Mouse (Mus musculus): Measurements from ENCODE around the gene Mpp6.

Gene Mpp6

GRCm38 (mm10) chr6:50231288-50231687 lies 121.2 kb downstream of the Mpp6 start:
- DNase-seq, result no peak

DNA sequence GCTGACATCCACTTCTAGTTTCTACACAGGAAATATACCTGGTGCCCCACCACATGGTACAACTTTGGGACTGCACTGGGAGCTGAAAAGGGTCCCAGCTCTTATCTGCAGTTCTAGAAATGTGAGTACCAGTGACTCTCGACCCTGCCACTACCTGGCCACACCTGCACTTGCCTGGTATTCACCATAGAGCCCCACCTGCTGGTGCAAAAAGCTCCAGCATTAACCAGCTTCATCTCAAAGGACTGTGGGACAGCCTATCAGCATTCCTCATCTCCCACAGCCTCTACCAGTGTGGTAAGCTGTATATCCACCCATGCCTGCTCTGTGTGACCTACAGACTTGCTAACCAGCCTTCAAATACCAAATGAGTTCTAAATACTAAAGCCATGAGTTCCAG lies 122.9 kb downstream of the Mpp6 start:
- DNase-seq, result no peak

GRCm38 (mm10) chr6:50237963-50238362 lies 127.9 kb downstream of the Mpp6 start:
- no peak for DNase-seq

GRCm38 (mm10) chr6:50239902-50240301 lies 129.9 kb downstream of the Mpp6 start:
- no peak for DNase-seq

DNA sequence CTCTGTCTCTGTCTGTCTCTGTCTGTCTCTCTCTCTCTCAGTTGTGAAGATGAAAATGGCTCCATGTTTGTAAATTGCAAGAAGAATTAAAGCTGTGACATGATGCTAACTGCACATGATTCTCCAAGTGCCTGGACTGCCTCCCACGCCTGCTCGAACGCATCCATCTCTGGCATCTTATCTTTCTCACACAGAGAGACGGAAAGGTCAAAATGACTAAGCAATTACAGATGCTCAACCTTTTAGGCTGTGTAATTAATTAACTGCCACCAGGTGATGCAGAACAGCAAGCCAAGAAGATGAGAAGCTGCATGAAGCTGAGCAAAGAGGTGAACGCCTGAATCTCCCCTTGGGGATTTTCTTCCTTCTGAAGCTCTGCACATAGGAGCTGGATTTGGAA lies 130.4 kb downstream of the Mpp6 start:
- no peak for DNase-seq

DNA sequence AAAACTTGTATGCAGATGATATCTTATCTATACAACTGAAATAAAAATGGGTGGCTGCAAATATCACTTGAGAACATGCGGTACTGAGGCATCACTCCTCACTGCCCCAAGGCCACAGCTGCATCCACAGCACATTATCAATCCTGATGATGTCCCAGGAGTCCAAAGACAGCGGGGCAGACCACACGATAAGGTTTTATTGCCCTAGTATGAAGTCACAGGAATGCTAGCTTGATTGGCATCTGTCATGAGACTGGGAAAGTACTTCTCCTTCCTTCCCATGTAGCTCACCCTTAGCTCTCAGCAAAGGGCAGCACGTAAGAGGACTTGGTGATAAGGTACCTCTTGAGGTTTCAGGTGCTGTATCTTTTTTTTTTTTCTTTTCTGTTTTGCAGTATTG lies 134.1 kb downstream of the Mpp6 start:
- no peak for DNase-seq

DNA sequence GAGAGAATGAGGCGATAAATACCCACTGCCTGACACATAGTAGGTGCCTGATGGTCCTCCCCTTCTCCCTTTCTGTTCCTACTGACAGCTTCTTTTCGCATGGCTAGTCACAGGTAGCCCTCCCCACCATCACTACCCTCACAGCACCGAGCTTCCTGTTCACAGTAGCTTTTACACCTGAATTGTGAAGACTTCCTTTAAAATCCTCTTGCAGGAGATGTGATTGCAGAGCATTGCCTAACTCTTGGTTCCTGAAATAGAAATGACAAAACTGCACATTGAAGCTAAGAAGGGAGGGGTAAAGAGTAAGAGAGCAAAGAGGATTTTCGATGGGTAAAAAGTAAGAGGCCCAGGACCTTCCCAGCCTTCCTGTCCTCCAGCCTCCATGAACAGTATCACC lies 134.9 kb downstream of the Mpp6 start:
- no peak for DNase-seq

DNA sequence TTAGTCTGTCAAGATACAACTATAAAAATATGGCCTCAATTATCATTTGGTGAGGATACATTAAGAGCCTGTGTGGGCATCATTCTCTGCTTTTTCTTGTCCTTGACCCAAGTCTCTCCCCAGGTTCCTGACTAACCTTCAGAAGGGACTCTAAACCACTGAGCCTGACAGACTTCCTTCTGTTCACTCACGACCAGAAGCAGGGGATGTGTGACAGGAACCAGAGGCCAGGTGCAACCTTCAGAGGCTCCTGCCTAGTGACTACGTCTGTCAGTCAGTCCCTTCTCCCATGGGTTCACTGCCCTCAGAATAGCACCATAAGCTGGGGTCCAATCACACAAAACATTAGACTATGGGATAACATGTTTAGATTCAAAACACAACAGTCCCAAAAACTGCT lies 137.3 kb downstream of the Mpp6 start:
- DNase-seq, result no peak

GRCm38 (mm10) chr6:50247791-50248190 lies 137.8 kb downstream of the Mpp6 start:
- DNase-seq, result no peak
